Mouse (Mus musculus) neural tube, embryonic 14.5 days (tissue): ENCODE data around the gene Ampd3. TPM values are rescaled to one million over a fixed set of nuclear protein-coding genes. Genes with fewer than 3 reads are reported as not detected.

ENCODE experiments used
- ATAC-seq: fragments of 200-750 bp; cut with Nextera tagmentation; 2 replicates; pipeline ENCODE4 v1.8.0; 2017; ENCODE audit warnings: low read depth, mild to moderate bottlenecking, moderate TSS enrichment, moderate library complexity
- H3K27ac ChIP-seq: fragments of 300-500 bp; sonication (generic); 2 replicates; pipeline ENCODE4 v1.5.1; 2014; ENCODE audit warnings: low read depth, mild to moderate bottlenecking, control low read depth, low read length, moderate library complexity, mixed read lengths
- H3K27me3 ChIP-seq: fragments of 300-500 bp; sonication (generic); 2 replicates; pipeline ENCODE4 v1.6.1; 2014; ENCODE audit warnings: low read length; ENCODE audit not compliant: control insufficient read depth, insufficient read depth
- H3K36me3 ChIP-seq: fragments of 300-500 bp; sonication (generic); 2 replicates; pipeline ENCODE4 v1.6.1; 2014; ENCODE audit warnings: low read length, mixed read lengths; ENCODE audit not compliant: control insufficient read depth, insufficient read depth
- H3K4me1 ChIP-seq: fragments of 300-500 bp; sonication (generic); 2 replicates; pipeline ENCODE4 v1.6.1; 2014; ENCODE audit warnings: low read length; ENCODE audit not compliant: control insufficient read depth, insufficient read depth
- H3K4me2 ChIP-seq: fragments of 300-500 bp; sonication (generic); 2 replicates; pipeline ENCODE4 v1.6.1; 2014; ENCODE audit warnings: mild to moderate bottlenecking, low read depth, low read length, control low read depth
- H3K4me3 ChIP-seq: fragments of 300-500 bp; sonication (generic); 2 replicates; pipeline ENCODE4 v1.5.1; 2014; ENCODE audit warnings: low read depth, low read length, control low read depth, mixed read lengths
- H3K9ac ChIP-seq: fragments of 300-500 bp; sonication (generic); replicated peaks from 2 replicates; pipeline ENCODE4 v1.6.1; 2014; ENCODE audit warnings: low read depth, mild to moderate bottlenecking, control low read depth, low read length, mixed read lengths
- H3K9me3 ChIP-seq: fragments of 300-500 bp; sonication (generic); 2 replicates; pipeline ENCODE4 v1.6.1; 2016; ENCODE audit warnings: low read length; ENCODE audit not compliant: control insufficient read depth
- WGBS: fragments of 180-500 bp; shearing (Covaris S2); extraction: QIAGEN DNeasy Blood & Tissue Kit; methylation state at CpG from one replicate; pipeline ENCODE4 v1.1.7; 2014; 5-methylcytosine and 5-hydroxymethylcytosine counted together
- polyA plus RNA-seq: library from polyadenylated mRNA; unstranded; fragments of >200 nt; fragmentation: Nextera tagmentation; extraction: Ambion mirVana; gene quantifications from 2 replicates; pipeline ENCODE4 v1.2.1, GENCODE M21; 2014

Ampd3 gene
- polyA plus RNA-seq, 1 experiment from 2014 or later = 10.9 TPM

- H3K36me3 ChIP-seq = no peaks in the 10 kb centered on the region
- no peak overlapping the region for H3K27ac ChIP-seq
- 44% methylated on average over 2 of the region's 2 CpGs for whole genome bisulfite sequencing
- H3K4me2 ChIP-seq = no peak overlapping the region
- no peaks in the 10 kb centered on the region for H3K9me3 ChIP-seq
- H3K9ac ChIP-seq = no peak overlapping the region
- peaks cover 3% of the 10 kb centered on the region; the same call in 1 of the 2 replicates for H3K4me1 ChIP-seq
- no peak for ATAC-seq
- H3K4me3 ChIP-seq = no peak overlapping the region
- H3K27me3 ChIP-seq = no peaks in the 10 kb centered on the region
Observed at GRCm38 (mm10) chr7:110736914-110737313, 31.1 kb upstream of the Ampd3 start.

- 39% methylated on average over 5 of the region's 5 CpGs for WGBS
- no peak overlapping the region for H3K4me3 ChIP-seq
- H3K9me3 ChIP-seq = no peaks in the 10 kb centered on the region
- ATAC-seq = 0 out of 2 replicates have a peak, but pooled peaks have one; percentile 24
- H3K4me1 ChIP-seq = peaks cover 3% of the 10 kb centered on the region; the same call in 1 of the 2 replicates
- no peaks in the 10 kb centered on the region for H3K27me3 ChIP-seq
- no peak overlapping the region for H3K4me2 ChIP-seq
- no peaks in the 10 kb centered on the region for H3K36me3 ChIP-seq
- no peak overlapping the region for H3K27ac ChIP-seq
- H3K9ac ChIP-seq = no peak overlapping the region
Observed at GRCm38 (mm10) chr7:110739764-110740163, 28.2 kb upstream of the Ampd3 start.

- peak; percentile 76 for ATAC-seq
- H3K27me3 ChIP-seq = no peaks in the 10 kb centered on the region
- H3K9me3 ChIP-seq = no peaks in the 10 kb centered on the region
- no peak overlapping the region for H3K4me2 ChIP-seq
- H3K36me3 ChIP-seq = no peaks in the 10 kb centered on the region
- H3K9ac ChIP-seq = no peak overlapping the region
- WGBS = 49% methylated on average over 2 of the region's 2 CpGs
- H3K4me1 ChIP-seq = peaks cover 3% of the 10 kb centered on the region; the same call in 1 of the 2 replicates
- H3K27ac ChIP-seq = no peak overlapping the region
- no peak overlapping the region for H3K4me3 ChIP-seq
Observed at GRCm38 (mm10) chr7:110740188-110740587, 27.8 kb upstream of the Ampd3 start.

- no peak overlapping the region for H3K9ac ChIP-seq
- H3K27me3 ChIP-seq = no peaks in the 10 kb centered on the region
- no peaks in the 10 kb centered on the region for H3K36me3 ChIP-seq
- H3K4me1 ChIP-seq = peaks cover 9% of the 10 kb centered on the region; the same call in 1 of the 2 replicates
- no peak overlapping the region for H3K27ac ChIP-seq
- H3K4me2 ChIP-seq = no peak overlapping the region
- H3K4me3 ChIP-seq = no peak overlapping the region
- no peaks in the 10 kb centered on the region for H3K9me3 ChIP-seq
- no peak for ATAC-seq
- WGBS = 92% methylated on average over 5 of the region's 5 CpGs
Observed at GRCm38 (mm10) chr7:110742022-110742421, 26.0 kb upstream of the Ampd3 start.

GRCm38 (mm10) chr7:110746087-110746562 lies 21.9 kb upstream of the Ampd3 start:
- Histone ChIP-seq H3K4me1 (peaks cover 6% of the 10 kb centered on the region; the same call in 1 of the 2 replicates), H3K9ac (no peak overlapping the region), H3K27ac (peak overlapping the region; percentile 48; the same call in 1 of the 2 replicates), H3K9me3 (no peaks in the 10 kb centered on the region), H3K36me3 (no peaks in the 10 kb centered on the region), H3K4me3 (no peak overlapping the region), H3K4me2 (no peak overlapping the region), H3K27me3 (no peaks in the 10 kb centered on the region)
- ATAC-seq = peak; percentile 28; the same call in 1 of the 2 replicates
- 52% methylated on average over 5 of the region's 5 CpGs for WGBS

GRCm38 (mm10) chr7:110746809-110747208 lies 21.2 kb upstream of the Ampd3 start:
- Histone ChIP-seq H3K9me3 (no peaks in the 10 kb centered on the region), H3K4me1 (peaks cover 6% of the 10 kb centered on the region; the same call in 1 of the 2 replicates), H3K9ac (no peak overlapping the region), H3K27ac (no peak overlapping the region), H3K4me3 (no peak overlapping the region), H3K27me3 (no peaks in the 10 kb centered on the region), H3K4me2 (no peak overlapping the region), H3K36me3 (no peaks in the 10 kb centered on the region)
- no peak for ATAC-seq
- WGBS = 74% methylated on average over 2 of the region's 2 CpGs

GRCm38 (mm10) chr7:110750834-110751233 lies 17.2 kb upstream of the Ampd3 start:
- H3K4me2 ChIP-seq = no peak overlapping the region
- WGBS = 50% methylated on average over 4 of the region's 4 CpGs
- H3K4me1 ChIP-seq = peaks cover 6% of the 10 kb centered on the region; the same call in 1 of the 2 replicates

GRCm38 (mm10) chr7:110751634-110752033 lies 16.4 kb upstream of the Ampd3 start:
- Histone ChIP-seq H3K36me3 (no peaks in the 10 kb centered on the region), H3K4me3 (no peak overlapping the region), H3K4me1 (no peaks in the 10 kb centered on the region), H3K4me2 (no peak overlapping the region), H3K9me3 (no peaks in the 10 kb centered on the region), H3K27ac (no peak overlapping the region), H3K9ac (no peak overlapping the region), H3K27me3 (no peaks in the 10 kb centered on the region)
- WGBS = 100% methylated on average over 1 of the region's 1 CpGs
- ATAC-seq = no peak

More at GRCm38 (mm10) chr7:110750834-110751233, 17.2 kb upstream of the Ampd3 start:
- H3K9me3 ChIP-seq = no peaks in the 10 kb centered on the region
- no peak overlapping the region for H3K9ac ChIP-seq
- H3K4me3 ChIP-seq = no peak overlapping the region
- ATAC-seq = no peak
- no peaks in the 10 kb centered on the region for H3K36me3 ChIP-seq
- no peaks in the 10 kb centered on the region for H3K27me3 ChIP-seq
- no peak overlapping the region for H3K27ac ChIP-seq

- no peak for ATAC-seq
- Histone ChIP-seq H3K4me3 (no peak overlapping the region), H3K27me3 (no peaks in the 10 kb centered on the region), H3K4me1 (no peaks in the 10 kb centered on the region), H3K4me2 (no peak overlapping the region), H3K36me3 (no peaks in the 10 kb centered on the region), H3K9ac (no peak overlapping the region), H3K9me3 (no peaks in the 10 kb centered on the region), H3K27ac (no peak overlapping the region)
- 100% methylated on average over 1 of the region's 1 CpGs for WGBS
Observed at GRCm38 (mm10) chr7:110753310-110753709, 14.7 kb upstream of the Ampd3 start.
